Mouse (Mus musculus): Measurements from ENCODE around the gene Bmpr2.

The Bmpr2 gene

DNA sequence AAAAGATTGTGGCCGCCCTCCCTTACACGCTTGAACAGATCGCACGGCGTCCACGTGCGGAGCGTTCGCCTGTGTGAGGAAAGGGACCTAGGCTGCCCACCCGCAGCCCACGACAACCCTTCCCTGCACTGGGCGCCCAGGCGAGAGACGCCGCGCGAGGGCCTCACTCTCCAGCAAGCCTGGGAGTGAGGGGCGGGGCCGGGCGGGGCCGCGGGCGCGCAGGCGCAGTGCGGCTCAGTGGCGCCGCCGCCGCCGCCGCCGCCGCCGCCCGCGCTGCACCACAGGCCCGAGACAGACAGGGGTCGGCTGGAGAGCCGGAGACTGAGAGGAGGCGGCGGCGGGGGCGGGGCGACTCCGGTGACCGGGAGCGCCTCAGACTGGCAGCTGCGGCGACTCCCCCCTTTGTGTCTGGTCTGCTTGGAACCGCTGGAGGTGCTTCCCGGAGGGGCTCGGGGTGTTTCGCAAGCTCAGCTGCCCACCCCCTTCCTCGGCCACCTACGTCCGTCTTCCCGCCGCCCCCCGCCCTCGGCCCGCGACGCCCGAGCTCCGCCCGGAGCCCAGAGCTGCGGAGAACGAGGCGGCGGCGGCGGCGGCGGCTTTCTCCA is at the start of gene Bmpr2:
TSS of gene Bmpr2 (plus strand) at position 237 of the 605 bp plus-strand sequence.
- peak; percentile 95 for DNase-seq (ENCODE audit: low read depth)

DNA sequence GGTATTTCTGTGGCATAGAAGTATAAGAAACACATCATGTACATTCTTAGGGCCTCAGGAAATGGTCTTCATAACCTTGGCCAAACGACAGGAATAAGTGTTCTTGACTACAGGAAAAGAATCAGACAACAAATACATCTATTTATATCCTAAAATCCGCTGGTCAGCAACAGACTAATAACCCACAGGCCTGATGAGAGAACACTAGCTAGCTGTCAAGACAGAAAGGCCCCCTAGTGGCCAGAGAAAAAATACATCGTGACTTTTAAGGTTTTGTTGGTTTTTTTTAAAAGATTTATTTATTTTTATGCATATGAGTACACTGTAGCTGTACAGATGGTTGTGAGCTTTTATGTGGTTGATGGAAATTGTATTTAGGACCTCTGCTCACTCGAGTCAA is 43.3 kb upstream of the Bmpr2 start:
- DNase-seq (ENCODE audit: low read depth) = peak; percentile 86

DNA sequence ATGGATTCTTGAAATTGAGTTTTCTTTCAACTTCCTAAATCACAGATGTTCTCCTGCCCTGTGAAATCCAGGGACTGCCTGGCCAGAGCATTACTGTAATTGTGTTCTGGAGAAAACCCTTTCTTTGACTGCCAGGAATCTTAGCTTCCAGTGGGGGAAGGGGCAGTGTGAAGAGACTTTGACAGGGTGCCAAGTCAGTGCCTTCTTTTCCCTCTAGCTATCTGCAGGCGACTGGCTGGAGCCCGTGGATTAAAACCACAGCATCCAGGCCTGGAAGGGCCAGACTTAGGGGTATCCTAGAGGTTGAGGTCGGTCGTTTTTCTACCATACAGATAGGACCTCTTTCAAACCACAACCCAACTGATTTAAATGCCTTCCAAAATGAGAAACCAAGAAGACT is 37.5 kb upstream of the Bmpr2 start:
- peak; percentile 51 for DNase-seq (ENCODE audit: low read depth)

DNA sequence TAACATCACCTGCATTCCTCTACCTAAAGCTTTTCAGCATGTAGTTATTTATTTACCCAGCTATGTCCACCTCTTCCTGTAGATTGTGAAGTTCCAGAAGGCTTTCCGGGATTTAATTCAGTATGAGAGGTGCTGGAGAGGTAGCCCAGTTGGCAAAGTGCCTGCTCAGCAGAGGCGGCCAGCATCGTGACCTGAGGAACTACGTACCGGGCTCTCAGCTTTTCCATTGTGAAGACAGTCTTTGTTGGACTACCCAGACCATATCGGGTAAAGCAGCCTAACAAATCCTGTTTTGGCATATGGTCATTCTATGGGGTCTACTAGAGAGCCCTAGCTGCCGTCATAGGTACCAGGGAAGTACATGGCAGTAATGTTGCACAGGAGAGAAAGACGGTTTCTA is 33.1 kb upstream of the Bmpr2 start:
- no peak for DNase-seq (ENCODE audit: low read depth)

DNA sequence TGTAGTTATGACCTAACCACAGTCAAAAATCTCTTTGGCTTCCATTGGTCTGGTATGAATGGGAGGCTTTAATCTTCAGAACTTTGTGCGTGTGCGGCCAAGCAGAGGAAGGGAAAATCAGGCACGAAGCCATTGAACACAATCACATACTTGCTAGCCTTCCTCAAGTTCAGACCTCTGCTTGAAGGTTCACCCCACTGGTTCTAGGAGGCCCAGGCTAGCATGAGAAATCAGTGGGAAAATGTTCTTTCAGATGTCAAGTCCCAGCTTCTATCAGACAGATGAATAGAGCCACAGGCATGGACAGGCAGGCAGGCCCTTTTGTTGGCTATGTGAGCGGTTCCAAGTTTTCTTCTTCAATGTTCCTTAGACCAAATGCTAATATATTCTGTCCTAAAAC is 32.5 kb upstream of the Bmpr2 start:
- no peak for DNase-seq (ENCODE audit: low read depth)

DNA sequence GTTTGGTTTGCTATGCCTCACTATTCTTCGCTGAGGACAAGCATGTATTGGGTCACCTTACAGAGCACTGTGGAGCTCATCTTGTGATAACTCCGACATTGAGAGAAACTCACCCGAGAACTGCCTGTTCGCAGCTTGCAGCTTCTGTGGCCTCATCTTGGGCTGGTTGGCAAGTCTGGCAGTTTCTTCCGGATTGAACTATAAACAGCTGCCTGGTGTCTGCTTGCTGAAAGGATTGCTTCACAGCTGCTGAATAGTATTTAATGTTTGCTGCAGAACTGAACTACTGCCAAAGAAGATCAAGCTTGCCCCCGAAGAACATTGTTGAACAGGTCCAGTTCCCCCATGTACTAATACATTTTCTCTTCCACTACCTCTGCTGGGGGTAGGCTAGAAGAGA is 29.1 kb upstream of the Bmpr2 start:
- DNase-seq (ENCODE audit: low read depth) = peak; percentile 43

DNA sequence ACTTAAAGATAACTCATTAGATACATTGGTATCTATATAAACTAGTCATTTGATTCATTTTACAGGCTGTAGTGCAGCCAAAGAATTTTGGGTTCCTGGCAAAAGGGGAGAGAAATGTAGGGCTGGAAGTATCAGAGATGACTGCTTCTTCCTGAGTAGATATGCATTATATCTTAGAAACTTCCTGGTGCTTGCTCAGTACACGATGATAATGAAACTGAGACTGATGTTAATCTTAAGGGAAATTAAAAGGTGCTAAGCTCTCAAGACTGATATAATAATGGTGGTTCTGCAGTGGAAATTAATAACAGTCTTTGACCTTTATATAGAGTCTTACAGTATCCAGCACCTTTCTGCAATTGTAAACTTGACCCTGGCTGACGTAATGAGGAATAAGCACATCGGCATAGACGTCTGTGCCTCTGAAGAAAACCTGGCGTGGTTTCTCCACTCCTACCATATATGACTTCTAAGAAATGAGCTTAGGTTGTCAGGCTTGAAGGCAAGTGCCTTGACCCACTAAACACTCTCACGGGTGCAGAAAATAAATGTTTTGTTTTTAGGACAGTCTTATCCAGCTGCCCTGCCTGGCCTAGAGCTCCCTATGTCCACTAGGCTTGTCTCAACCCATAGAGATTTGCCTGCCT is 24.3 kb upstream of the Bmpr2 start:
- no peak for DNase-seq (ENCODE audit: low read depth)

DNA sequence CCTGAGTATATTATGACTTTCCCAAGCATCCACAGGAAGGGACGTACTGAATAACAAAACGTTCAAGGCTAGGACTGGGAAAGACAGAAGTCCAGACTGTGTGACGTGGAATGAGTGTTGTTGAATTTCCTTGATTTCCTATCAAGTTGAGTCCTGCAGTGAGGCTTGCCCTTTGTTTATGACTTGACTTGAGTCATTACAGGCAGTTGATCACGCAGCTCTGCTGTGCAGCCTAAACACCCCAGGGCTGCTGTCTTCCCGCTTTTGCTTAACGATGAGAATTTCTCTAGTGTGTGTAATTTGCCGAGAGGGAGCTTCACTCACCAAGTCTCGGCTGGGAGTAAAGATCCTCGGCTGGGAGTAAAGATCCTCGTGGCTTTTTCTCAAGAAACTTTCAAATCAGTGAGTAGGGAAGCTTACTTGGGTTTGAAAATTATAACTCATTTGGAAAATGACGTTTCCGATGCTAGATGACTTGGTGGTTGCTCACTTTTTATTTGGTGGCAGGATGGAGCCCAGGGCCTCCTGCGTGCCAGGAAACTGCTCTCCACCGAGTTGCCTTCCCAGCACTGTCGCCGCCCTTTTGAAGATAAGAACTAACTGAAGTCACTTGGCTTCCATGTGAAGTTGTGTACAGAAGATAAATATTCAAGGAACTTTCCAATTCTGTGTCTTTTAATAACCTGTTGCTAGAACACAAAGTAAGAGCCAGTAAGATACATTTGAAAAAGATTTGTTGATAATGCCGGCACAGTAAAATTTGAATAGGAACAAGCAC is 23.4 kb upstream of the Bmpr2 start:
- DNase-seq (ENCODE audit: low read depth) = no peak

DNA sequence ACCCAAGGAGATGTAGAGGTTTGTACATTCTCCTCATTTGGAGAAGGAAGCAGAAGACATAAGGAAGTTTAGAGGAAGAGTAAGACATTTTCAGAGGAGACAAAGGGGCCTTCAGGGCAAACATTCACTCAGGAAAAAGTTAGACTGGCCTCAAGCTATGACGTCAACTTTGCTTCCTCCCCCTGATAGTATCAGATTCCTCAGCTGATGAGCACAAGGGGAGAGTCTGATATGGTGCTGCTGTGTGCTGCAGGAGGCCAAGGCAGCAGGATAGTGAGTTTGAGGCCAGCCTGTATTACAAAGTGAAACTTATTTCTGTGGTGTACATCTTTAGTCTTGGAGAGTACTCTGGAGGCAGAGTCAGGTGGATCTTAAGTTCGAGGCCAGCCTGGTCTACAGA is 14.2 kb upstream of the Bmpr2 start:
- DNase-seq (ENCODE audit: low read depth) = no peak

DNA sequence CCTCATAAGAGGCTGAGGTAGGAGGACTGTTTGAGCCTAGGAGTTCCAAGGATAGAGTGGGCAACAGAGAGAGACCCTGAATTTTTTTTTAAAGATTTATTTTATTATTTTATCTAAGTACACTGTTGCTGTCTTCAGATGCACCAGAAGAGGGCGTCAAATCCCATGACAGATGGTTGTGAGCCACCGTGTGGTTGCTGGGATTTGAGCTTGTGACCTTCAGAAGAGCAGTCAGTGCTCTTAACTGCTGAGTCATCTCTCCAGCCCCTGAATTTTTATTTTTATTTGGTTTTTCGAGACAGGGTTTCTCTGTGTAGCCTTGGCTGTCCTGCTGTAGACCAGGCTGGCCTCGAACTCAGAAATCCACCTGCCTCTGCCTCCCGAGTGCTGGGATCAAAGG is 13.5 kb upstream of the Bmpr2 start:
- peak; percentile 36 for DNase-seq (ENCODE audit: low read depth)

DNA sequence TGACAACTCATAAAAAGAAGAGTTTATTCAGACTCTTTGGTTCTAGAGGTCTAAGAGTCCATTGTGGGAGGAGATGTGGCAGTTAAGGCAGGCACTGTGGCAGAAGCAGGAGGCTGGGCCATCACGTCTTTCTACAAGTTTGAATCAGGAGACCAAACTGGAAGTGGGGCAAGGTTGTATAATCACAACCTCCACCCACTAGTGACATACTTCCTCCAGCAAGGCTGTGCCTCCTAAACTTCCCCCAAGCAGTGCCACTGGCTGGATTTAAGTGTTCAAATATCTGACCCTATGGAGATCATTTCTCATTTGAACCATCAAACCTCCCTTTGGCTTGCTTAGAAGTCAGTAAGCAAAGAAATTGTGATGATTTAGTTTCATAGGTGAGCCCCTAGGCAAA is 7.9 kb upstream of the Bmpr2 start:
- no peak for DNase-seq (ENCODE audit: low read depth)

DNA sequence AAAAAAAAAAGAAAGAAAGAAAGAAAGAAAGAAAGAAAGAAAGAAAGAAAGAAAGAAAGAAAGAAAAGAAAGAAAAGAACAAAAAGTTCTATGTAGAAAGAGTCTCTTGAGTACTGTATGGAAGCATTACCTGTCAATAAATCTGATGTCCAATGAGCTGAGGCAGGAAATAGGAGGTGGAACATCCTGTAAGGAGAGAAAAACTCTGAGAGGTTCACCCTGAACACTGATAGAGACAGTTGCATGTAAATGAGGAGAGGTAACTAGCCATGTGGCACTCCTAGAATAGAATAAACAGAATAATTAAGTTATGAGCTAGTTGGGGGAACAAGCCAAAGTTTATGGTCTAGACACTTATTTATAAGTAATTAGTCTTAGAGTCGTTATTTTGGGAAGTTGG is 4.9 kb upstream of the Bmpr2 start:
- no peak for DNase-seq (ENCODE audit: low read depth)

DNA sequence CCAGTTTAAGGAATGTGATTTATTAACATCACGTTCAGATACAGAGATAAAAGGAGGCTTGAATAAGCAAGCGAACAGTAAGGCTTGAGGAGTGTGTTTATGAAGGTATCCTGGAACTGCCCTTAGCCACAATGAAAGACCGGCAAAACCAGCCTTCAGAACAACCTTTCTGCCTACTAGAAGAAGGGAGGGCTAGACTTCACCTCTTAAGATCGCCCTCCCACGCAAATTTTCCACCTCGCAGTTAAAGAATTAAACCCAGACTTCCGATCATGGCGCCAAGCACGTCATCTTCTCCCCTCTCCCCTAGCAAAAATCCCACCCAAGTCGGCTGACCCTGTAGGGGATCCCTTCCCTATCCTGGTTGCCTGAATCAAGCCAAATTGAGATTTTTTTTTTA is 992 bp upstream of the Bmpr2 start:
- peak; percentile 65 for DNase-seq (ENCODE audit: low read depth)

DNA sequence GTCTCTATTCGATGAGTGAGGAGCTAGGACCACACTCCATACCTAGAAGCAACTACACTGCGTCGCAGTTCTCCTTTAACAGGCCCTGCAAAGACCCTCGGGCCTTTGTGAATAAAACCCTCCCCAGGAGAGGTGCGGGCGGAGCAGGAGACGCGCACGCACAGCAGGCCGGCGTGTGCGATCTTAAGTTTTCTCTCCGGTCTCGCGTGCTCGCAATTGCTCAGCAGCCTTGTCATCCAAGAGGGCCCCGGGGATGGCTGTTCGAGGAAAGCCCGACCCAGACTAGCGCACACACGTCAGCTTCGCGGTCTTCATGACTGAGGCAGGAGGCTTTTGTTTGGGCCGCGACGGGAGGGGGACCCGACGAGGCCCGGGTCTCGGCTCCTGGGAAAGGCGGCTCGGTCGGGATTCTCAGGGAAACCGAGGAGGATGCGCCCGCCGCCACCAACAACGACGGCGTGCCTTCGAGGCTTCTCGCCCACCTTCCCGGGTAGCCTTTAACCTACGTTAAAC is 493 bp upstream of the Bmpr2 start:
- peak; percentile 82 for DNase-seq (ENCODE audit: low read depth)

DNA sequence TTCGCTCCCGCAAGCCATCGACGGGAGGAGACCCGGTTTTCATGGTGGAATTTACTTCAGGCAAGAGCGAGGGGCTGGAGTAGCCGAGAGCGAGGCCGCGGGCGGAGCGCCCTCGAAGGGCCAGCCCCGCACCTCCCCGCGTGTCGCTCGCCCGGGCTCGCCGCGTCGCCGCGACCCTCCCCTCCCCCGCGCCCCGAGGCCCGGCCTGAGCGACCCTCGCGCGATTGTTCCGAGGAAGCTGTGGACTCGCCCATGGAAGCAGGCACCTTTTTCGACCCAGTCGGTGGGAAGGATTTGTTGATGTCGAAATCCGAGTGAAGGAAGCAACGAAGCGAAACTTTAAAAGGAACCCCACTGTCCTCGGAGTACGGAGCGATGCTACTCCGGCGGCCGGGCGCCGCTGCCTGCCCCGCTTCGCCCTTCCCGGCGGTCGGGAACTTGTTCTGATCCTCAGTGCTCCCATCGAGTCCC is 616 bp downstream of the Bmpr2 start:
- DNase-seq (ENCODE audit: low read depth) = peak; percentile 70

DNA sequence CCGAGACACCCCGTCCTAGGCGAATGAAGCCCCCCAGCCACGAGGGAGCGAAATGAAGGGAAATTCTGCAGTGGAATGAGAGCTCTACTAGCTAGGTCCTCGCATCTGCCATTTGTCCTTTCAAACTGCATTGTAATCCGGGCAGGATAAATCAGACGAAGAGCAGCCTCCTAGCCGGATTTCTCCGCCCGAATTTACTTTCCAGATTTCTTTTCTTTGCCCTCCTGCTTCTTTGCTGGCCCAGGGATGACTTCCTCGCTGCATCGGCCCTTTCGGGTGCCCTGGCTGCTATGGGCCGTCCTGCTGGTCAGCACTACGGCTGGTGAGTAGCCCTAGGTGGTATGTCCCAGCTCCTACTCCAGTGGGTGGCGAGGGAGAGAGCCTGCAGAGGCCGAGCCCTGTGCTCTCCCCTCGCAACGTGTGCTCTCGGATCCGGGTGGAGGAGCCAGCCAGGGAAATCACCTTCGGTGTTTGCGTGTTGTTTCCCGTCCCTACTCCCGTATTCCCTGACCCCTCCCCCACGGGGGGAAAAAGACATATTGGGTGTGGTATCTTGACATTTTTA is 1.3 kb downstream of the Bmpr2 start:
- DNase-seq (ENCODE audit: low read depth) = peak; percentile 67

DNA sequence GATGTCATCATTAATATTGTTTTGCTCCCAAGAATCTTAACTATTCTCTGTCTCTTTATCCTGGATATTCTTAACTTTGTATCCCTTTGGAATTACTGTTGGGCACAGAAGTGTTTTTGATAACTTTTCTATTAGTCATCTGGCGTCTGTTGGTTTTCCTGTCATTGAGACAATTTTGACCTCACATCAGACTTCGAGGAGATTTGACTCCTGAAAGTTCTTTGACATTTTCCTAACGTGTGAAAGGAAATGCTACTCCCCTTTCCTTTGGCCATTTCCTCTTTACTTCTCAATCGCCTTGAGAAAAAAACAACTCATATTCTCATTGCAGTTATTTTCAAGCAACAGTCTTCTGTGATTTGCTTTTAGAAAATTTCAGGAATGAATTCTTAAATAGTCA is 2.1 kb downstream of the Bmpr2 start:
- no peak for DNase-seq (ENCODE audit: low read depth)

DNA sequence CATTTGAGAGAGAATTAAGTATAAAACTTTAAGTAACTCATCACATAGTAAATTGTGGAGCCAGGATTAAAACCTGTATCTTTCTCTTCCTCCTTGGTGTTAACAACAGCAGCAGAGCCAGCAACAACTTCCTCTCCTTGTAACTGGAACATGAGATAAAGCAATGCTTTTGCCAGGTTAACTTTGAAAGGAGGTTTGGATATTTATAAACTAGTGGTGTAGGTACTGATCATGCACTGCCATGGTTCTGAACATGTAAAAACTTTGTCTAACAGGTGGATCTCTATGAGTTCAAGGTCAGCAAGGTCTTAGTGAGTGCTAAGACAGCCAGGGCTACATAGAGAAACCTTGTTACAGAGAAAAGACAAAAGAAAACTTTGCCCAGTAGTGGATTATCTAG is 3.4 kb downstream of the Bmpr2 start:
- DNase-seq (ENCODE audit: low read depth) = no peak

DNA sequence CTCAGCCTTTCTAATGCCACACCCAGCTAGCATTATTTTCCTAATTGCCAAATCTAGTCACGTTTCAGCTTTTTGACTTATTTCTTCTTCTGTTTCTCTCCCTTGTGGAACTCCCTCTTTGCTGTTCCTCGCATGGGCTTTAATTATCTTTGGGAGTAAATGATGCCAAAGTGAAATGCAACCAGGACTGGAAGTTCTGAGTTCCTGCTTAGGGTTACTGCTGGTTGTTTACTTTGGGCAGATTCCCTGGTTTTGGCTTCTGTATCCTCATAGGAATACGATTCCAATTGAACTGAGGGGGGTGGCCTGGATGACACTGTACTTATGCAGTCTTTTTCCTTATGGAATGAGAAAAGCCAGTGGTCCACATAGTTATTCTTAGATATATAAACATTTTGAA is 8.7 kb downstream of the Bmpr2 start:
- DNase-seq (ENCODE audit: low read depth) = no peak

DNA sequence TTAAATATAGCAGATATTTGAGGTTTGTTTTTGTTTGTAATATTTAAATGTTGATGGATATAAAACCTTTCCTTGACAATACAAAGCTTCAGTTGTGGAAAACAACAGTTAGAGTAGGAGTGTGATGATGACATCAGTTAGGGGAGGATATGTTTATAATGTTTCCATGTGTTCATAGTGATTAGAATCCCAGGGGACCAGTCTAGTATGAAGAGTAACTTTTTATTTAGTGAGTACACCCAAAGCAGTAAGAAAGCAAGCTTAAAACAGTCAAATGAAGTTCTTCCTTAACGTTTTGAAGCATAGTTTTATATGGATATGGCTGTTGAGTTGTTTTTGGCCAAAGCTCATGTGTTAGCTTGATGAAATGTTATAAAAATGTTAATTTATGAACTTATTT is 17.9 kb downstream of the Bmpr2 start:
- peak; percentile 66 for DNase-seq (ENCODE audit: low read depth)

DNA sequence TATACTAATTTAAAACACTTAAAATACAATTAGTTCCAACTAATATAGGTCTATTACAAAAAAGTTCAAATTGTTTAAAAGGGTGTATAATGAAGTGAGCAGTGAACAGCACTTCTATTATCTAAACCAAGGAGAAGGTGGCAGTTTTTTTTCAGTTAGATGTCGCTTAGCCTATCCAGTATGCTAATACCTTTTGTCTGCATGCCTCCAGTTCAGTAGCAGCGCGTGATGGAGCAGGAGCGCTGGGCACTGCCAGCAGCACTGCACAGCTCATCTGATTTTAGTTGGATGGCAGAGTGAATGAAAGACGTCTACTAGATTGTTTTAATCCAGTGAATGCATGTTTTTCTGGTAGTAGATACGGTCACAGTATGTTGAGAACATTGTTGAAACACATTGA is 25.8 kb downstream of the Bmpr2 start:
- DNase-seq (ENCODE audit: low read depth) = no peak

DNA sequence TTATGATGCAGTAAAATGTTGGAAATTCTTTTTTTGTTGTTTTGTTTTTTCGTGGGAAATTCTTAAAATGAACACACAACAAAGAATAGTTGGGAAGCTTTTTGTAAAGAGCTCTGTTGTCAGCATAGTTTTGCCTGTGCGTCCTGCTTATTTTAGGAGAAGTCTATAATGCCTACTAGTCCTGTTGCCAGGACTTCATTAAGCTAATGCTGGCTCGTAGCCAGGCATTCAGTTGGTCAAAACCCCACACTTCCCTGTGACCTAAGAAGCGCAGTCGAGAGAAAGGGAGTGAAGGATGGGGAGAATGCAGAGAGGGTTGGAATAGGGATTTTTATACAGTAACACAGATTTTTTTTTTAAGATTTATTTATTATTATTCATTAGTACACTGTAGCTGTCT is 26.5 kb downstream of the Bmpr2 start:
- peak; percentile 17 for DNase-seq (ENCODE audit: low read depth)

DNA sequence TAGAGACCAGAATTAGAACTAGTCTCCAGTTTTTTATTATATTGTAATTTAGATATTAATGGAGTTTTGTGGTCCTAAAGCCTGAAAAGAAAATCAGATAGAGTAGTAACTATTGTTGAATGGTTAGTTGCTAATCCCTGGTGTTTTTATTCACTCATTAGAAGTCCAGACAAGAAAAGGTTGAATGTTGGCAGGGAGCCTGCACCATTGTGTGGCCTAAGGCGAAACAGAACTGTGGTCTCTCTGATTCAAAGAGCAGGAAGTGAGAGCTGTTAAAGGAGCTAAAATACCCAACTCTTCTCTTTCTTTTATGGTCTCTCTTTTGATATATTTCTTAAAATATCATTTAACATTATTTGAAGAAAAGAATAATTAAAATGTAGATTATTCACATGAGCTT is 32.1 kb downstream of the Bmpr2 start:
- peak; percentile 8 for DNase-seq (ENCODE audit: low read depth)

Measured in NIH3T3 (cell line).